Mouse (Mus musculus) spleen, adult 2 months (tissue): ENCODE measurements around the gene Zfp637. TPM values are rescaled to one million over a fixed set of nuclear protein-coding genes. Genes with fewer than 3 reads are reported as not detected.

ENCODE experiments used
- DNase-seq, 2 experiments: peaks; one replicate each; pipeline versions ENCODE4 v3.0.0 to v3.0.0-alpha.2; 2012 to 2021; ENCODE audit warnings: low spot score in 2 of 2, low read depth in 1 of 2
- H3K27ac ChIP-seq: fragments of 200-500 bp; 2 replicates; pipeline ENCODE4 v1.5.1; 2012; ENCODE audit warnings: low read length, inconsistent platforms; ENCODE audit not compliant: insufficient read depth
- H3K27me3 ChIP-seq: fragments of 200-500 bp; 2 replicates; pipeline ENCODE4 v1.6.1; 2012; ENCODE audit warnings: mild to moderate bottlenecking, moderate library complexity, low read length, inconsistent platforms; ENCODE audit not compliant: control insufficient read depth, insufficient read depth
- H3K36me3 ChIP-seq: fragments of 200-500 bp; 2 replicates; pipeline ENCODE4 v1.6.1; 2012; ENCODE audit warnings: mild to moderate bottlenecking, low read length, inconsistent platforms; ENCODE audit not compliant: control insufficient read depth, insufficient read depth
- H3K4me1 ChIP-seq: fragments of 200-500 bp; 2 replicates; pipeline ENCODE4 v1.6.1; 2011; ENCODE audit warnings: inconsistent platforms; ENCODE audit not compliant: control insufficient read depth, insufficient read depth, insufficient read length
- H3K4me3 ChIP-seq: fragments of 200-500 bp; 2 replicates; pipeline ENCODE4 v1.5.1; 2011; ENCODE audit warnings: mild to moderate bottlenecking, inconsistent platforms; ENCODE audit not compliant: insufficient read depth, insufficient read length; ENCODE audit errors: extremely low read depth
- CTCF ChIP-seq: fragments of 200-500 bp; IDR thresholded peaks from 2 replicates; pipeline ENCODE4 v1.5.1; 2011; ENCODE audit warnings: mild to moderate bottlenecking, inconsistent platforms; ENCODE audit not compliant: insufficient read depth, insufficient read length, insufficient replicate concordance; ENCODE audit errors: extremely low read depth
- POLR2A ChIP-seq: fragments of 200-500 bp; IDR thresholded peaks from 2 replicates; pipeline ENCODE4 v1.6.1; 2011; ENCODE audit warnings: low read depth, low read length, inconsistent platforms
- WGBS: fragments of 180-500 bp; shearing (Covaris S2); methylation state at CpG from one replicate; pipeline ENCODE4 v1.1.7; 2018; 5-methylcytosine and 5-hydroxymethylcytosine counted together
- polyA plus RNA-seq: library from polyadenylated mRNA; depleted of rRNA; stranded (reverse); fragments of >200 nt; gene quantifications from 2 replicates; pipeline ENCODE4 v1.2.3, GENCODE M21; 2012; rRNA removed

Gene Zfp637
- 13.7 and 14.9 TPM in 2 replicates for polyA plus RNA-seq

DNA sequence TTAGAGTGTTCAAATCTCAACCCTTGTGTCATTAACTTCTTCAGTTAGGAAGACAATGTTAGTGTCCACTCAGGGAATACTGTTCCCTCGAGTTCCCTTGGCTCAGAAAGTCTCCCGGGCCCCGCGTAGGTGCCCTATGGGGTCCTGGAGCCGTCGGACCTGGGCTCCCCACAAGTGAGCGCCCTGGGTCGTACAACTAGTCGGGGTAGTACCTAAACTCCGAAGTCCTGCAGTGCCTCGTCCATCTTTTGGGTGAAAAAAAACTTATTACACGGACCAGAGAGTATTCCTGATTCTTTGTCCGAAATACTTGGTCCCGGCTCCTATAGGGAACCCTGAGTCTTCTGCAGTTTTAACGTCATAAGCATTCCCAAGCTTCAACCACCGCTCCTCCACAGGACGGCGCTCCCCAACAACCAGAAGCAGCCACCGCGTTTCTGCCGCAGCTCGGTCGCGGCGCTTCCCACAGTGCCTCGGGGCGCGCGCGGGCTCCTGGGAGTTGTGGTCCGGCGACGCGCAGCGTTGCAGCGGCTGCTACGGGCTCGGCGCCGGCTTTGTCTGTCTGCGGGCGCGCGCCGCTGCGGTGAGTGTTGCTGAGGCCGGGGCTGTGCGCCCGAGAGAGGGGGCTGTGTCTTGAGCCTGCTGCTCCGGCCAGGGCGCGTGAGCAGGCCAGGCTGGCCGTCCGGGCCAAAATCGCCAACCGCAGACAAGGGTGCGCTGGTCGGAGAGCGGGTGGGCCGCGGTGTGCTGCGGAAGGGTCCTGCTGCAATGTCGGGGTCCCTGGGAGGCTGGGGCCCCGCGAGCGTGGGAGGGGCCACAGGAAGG, at the start of gene Zfp637:
TSS of gene Zfp637 (plus strand) at position 495 of the 825 bp plus-strand sequence.
- Histone ChIP-seq H3K27ac (peak within 1 kb of the TSS; percentile 75), H3K27me3 (no peaks in the 10 kb centered on the region), H3K4me1 (no peaks in the 10 kb centered on the region), H3K4me3 (peak within 1 kb of the TSS; percentile 94), H3K36me3 (peaks cover 12% of the 10 kb centered on the region)
- TF ChIP-seq CTCF (peak; percentile 28; the same call in 1 of the 2 replicates), POLR2A (no peak; the same call in 1 of the 2 replicates)
- peak; percentile 45 to 90 for DNase-seq
- WGBS: under 1% methylated on average over 66 of the region's 66 CpGs

DNA sequence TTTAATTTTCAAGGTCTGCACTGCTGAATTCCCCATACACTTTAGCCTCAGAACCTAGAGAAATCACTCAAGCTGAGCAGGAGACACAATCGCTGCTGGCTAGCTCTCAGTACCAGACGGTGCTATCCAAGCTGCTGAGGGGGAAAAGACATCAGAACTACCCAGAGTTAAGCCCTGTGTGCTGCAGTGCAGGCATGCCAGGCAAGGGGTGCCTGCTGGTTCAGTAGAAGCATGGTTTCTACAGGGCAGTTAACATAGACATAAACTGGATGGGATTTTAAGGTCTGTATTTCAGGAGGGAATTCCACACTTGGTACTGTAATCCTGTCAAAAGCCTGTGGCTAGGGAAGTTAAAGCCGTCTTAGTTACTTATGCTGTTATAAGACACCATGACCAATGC, 45.7 kb upstream of the Zfp637 start:
- WGBS: 88% methylated on average over 3 of the region's 3 CpGs
- Histone ChIP-seq H3K36me3 (no peaks in the 10 kb centered on the region), H3K27ac (no peak overlapping the region), H3K27me3 (no peaks in the 10 kb centered on the region), H3K4me3 (no peak overlapping the region), H3K4me1 (no peaks in the 10 kb centered on the region)
- no peak for TF ChIP-seq CTCF
- TF ChIP-seq POLR2A: no peak
- no peak for DNase-seq

DNA sequence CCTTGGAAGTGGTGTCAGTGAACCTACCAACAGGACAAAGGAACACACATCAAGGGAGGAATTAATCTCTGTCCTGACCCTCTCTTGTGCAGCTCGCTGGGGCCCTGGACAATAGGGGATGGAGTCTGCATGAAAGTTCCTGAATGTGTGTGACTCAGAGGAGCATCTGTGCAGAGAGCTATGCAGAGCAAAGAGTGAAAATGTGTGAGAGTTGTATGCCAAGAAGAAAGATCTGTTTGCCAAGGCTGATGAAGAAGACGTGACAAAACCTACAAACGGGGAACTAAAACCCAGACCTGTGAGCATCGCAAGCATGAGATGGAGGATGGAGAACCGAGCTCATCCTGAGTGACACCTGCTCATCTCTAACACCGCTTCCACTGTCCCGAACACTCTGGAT, 40.2 kb upstream of the Zfp637 start:
- Histone ChIP-seq H3K36me3 (no peaks in the 10 kb centered on the region), H3K27ac (no peak overlapping the region), H3K4me1 (no peaks in the 10 kb centered on the region), H3K27me3 (no peaks in the 10 kb centered on the region), H3K4me3 (no peak overlapping the region)
- DNase-seq: no peak
- TF ChIP-seq POLR2A: no peak
- no peak for TF ChIP-seq CTCF
- WGBS: 83% methylated on average over 7 of the region's 7 CpGs

DNA sequence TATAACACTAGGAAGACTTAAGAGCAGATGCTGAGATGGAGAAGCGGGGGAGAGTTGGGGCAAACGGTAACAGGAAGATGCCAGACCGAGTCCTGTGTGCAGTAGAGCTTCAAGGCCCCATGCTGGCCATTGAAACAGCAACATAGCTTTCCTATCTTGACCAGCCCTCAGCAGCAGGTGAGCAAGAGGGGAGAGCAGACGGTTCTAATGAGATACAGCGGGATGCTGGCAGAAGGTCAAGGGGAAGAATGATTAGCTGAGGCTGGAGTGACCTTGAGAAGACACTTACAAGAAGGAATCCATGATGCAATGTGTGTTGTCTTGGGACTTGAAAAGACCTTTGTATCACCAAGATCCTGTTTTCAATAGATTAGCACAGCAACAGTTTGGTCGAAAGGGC, 39.2 kb upstream of the Zfp637 start:
- 82% methylated on average over 6 of the region's 6 CpGs for WGBS
- Histone ChIP-seq H3K27me3 (no peaks in the 10 kb centered on the region), H3K4me3 (no peak overlapping the region), H3K4me1 (no peaks in the 10 kb centered on the region), H3K36me3 (no peaks in the 10 kb centered on the region), H3K27ac (no peak overlapping the region)
- DNase-seq: no peak
- TF ChIP-seq CTCF: no peak
- TF ChIP-seq POLR2A: no peak

DNA sequence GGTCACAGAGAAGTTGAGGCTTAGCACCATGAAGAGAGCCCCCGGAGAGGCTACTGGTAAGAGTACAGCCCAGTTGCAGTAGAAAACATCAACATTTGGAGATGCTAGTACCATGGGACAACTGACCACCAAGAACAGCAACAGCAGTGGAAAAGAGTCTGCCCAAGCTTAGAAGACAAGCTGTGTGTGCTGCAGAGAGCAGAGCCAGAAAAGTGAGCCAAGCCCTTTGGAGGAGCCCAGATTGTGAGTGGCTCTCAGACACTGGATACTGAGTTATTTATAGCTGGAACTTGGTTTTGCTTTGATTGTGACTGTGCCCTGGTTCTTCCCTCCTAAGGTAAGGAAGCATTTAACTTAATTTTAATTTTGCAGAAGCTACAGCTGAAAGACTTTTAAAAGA, 33.2 kb upstream of the Zfp637 start:
- Histone ChIP-seq H3K27me3 (no peaks in the 10 kb centered on the region), H3K4me3 (no peak overlapping the region), H3K36me3 (no peaks in the 10 kb centered on the region), H3K27ac (no peak overlapping the region), H3K4me1 (no peaks in the 10 kb centered on the region)
- WGBS: 94% methylated on average over 1 of the region's 1 CpGs
- DNase-seq: no peak
- no peak for TF ChIP-seq POLR2A

DNA sequence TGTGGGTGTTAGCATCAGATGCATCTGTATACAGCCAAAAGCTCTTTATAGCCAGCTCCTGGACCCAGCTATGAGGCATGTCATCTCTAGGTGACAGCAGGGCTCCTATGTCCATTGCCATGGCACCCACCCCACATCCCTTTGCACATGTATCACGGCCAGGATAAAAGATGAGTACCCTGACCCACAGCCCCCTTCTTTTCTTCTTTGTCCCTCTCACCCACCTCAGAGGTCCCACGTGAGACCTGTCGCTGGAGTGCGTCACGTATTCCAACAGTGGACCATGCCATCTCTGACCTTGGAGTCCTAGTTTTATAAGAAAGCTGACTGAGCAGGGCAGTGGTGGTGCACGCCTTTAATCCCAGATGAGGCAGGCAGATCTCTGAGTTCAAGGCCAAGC, 31.2 kb upstream of the Zfp637 start:
- Histone ChIP-seq H3K27me3 (no peaks in the 10 kb centered on the region), H3K36me3 (no peaks in the 10 kb centered on the region), H3K4me3 (no peak overlapping the region), H3K27ac (no peak overlapping the region), H3K4me1 (no peaks in the 10 kb centered on the region)
- DNase-seq: no peak
- no peak for TF ChIP-seq POLR2A
- no peak for TF ChIP-seq CTCF
- 91% methylated on average over 6 of the region's 6 CpGs for WGBS

DNA sequence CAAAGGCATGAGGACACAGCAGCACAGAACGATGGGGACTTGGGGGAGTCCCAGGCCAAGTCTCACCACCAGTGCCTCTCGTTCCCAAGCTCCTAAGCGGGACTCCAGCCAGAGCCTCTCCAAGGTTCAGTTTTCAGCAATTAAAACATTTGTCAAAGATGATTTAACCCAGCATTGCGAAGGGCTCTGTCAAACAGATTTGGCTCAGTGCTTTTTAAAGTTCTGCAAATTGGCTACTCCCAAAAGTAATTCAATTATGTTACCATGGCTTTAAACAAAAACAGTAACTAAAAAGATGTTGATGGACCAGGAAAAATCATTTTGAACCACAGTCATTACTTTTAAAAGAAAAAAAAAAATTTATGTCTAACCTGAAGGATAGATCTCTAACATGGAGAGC, 30.3 kb upstream of the Zfp637 start:
- H3K36me3 ChIP-seq: no peaks in the 10 kb centered on the region
- H3K27ac ChIP-seq: no peak overlapping the region
- 85% methylated on average over 4 of the region's 4 CpGs for WGBS
- no peak overlapping the region for H3K4me3 ChIP-seq
- H3K4me1 ChIP-seq: no peaks in the 10 kb centered on the region
- TF ChIP-seq POLR2A (no peak), CTCF (no peak)
- no peaks in the 10 kb centered on the region for H3K27me3 ChIP-seq
- DNase-seq: no peak
